24 mouse cellular contexts compared by ENCODE assay signal in genomic region chr7:75823071-75823470, GRCm38 (mm10).
"Had no signal": no experiment of that assay in that cellular context is flagged by ENCODE, and none has a peak within 500 bp of the region (broad histone marks: within the 10 kb centered on the region; RNA-seq: fewer than 3 reads in every experiment).

No protein-coding gene starts in this region.

- H3K27me3 ChIP-seq: heart, embryonic 12.5 days; hindbrain, embryonic 12.5 days; hindbrain, embryonic 15.5 days; intestine, embryonic 15.5 days; limb, embryonic 12.5 days had no signal

- DNase-seq: gastrocnemius, adult 2 months; gastrocnemius, postnatal 10 days; gastrocnemius, postnatal 25 days; heart, postnatal 10 days; heart, postnatal 4 days; kidney, adult 18-20 months; kidney, adult 8-10 months; kidney, postnatal 10 days; kidney, postnatal 25 days; kidney, postnatal 4 days; liver had no signal

- H3K36me3 ChIP-seq: heart, embryonic 10.5 days; heart, embryonic 12.5 days; hindbrain, embryonic 10.5 days; hindbrain, embryonic 12.5 days; hindbrain, embryonic 15.5 days; intestine, embryonic 15.5 days; limb, embryonic 10.5 days; limb, embryonic 12.5 days had no signal

- H3K27ac ChIP-seq: gastrocnemius, adult 2 months; heart, embryonic 10.5 days; hindbrain, embryonic 10.5 days; hindbrain, embryonic 12.5 days; hindbrain, embryonic 15.5 days; hindbrain, postnatal 0 days; intestine, embryonic 15.5 days; layer of hippocampus, adult 2 months; left cerebral cortex, adult 2 months; limb, embryonic 10.5 days; limb, embryonic 12.5 days had no signal

- H3K4me1 ChIP-seq: hindbrain, embryonic 12.5 days; hindbrain, embryonic 15.5 days; limb, embryonic 12.5 days had no signal

- H3K4me2 ChIP-seq: heart, embryonic 12.5 days; hindbrain, embryonic 12.5 days; hindbrain, embryonic 15.5 days; intestine, embryonic 15.5 days; limb, embryonic 12.5 days; liver, embryonic 11.5 days had no signal

- H3K4me3 ChIP-seq: gastrocnemius, adult 2 months; heart, embryonic 10.5 days; heart, embryonic 12.5 days; hindbrain, embryonic 10.5 days; hindbrain, embryonic 12.5 days; hindbrain, embryonic 15.5 days; intestine, embryonic 15.5 days; layer of hippocampus, adult 2 months; left cerebral cortex, adult 2 months; limb, embryonic 10.5 days; limb, embryonic 12.5 days had no signal

- H3K9ac ChIP-seq: heart, embryonic 12.5 days; hindbrain, embryonic 12.5 days; hindbrain, embryonic 15.5 days; intestine, embryonic 15.5 days; limb, embryonic 12.5 days had no signal

- ATAC-seq: hindbrain, postnatal 0 days; intestine, embryonic 15.5 days; intestine, postnatal 0 days had no signal

- H3K9me3 ChIP-seq: heart, embryonic 10.5 days; hindbrain, embryonic 10.5 days; hindbrain, embryonic 12.5 days; hindbrain, embryonic 15.5 days; intestine, embryonic 15.5 days; limb, embryonic 10.5 days; limb, embryonic 12.5 days had no signal
